Mouse (Mus musculus) neural tube, embryonic 11.5 days (tissue): ENCODE measurements around the gene Pes1. TPM values are rescaled to one million over a fixed set of nuclear protein-coding genes. Genes with fewer than 3 reads are reported as not detected.

Experiments
- polyA plus RNA-seq: library from polyadenylated mRNA; unstranded; fragments of >200 nt; fragmentation: Nextera tagmentation; extraction: Ambion mirVana; gene quantifications from 2 replicates; pipeline ENCODE4 v1.2.1, GENCODE M21; 2014

The Pes1 gene
- polyA plus RNA-seq, 1 experiment from 2014 or later, result 75.2 TPM

Other genes starting within 250 kb of the Pes1 start
- gene Osbp2, start 100.1 kb upstream of the Pes1 start, polyA plus RNA-seq, result 2.4 and 2.5 TPM in 2 replicates
- gene 4921536K21Rik, start 68.9 kb upstream of the Pes1 start, polyA plus RNA-seq, result 0.23 and 0.27 TPM in 2 replicates
- 20.2 and 21.2 TPM in 2 replicates for gene Dusp18, start 68.7 kb upstream of the Pes1 start, polyA plus RNA-seq
- gene Slc35e4, start 49.3 kb upstream of the Pes1 start, polyA plus RNA-seq, result 3.9 and 4.5 TPM in 2 replicates
- gene Tcn2, start 31.8 kb upstream of the Pes1 start, polyA plus RNA-seq, result 31.4 and 31.7 TPM in 2 replicates
- gene 4930556J24Rik, start 12.8 kb downstream of the Pes1 start, polyA plus RNA-seq, result 0.20 TPM in 1 of 2 replicates, not detected in the other
- 1.0 and 1.2 TPM in 2 replicates for gene Gal3st1, start 19.7 kb downstream of the Pes1 start, polyA plus RNA-seq
- not detected in 2 replicates for gene Sec14l4, start 67.5 kb downstream of the Pes1 start, polyA plus RNA-seq
- gene Sec14l3, start 100.9 kb downstream of the Pes1 start, polyA plus RNA-seq, result not detected in 2 replicates
- gene Mtfp1, start 131.5 kb downstream of the Pes1 start, polyA plus RNA-seq, result 5.9 and 6.7 TPM in 2 replicates
- 2.1 and 2.3 TPM in 2 replicates for gene Sec14l2, start 159.4 kb downstream of the Pes1 start, polyA plus RNA-seq
- 29.4 and 29.7 TPM in 2 replicates for gene Rnf215, start 171.2 kb downstream of the Pes1 start, polyA plus RNA-seq
- gene Ccdc157, start 196.3 kb downstream of the Pes1 start, polyA plus RNA-seq, result 3.3 and 4.0 TPM in 2 replicates
- gene Sf3a1, start 196.4 kb downstream of the Pes1 start, polyA plus RNA-seq, result 88.4 and 91.1 TPM in 2 replicates
- gene Tbc1d10a, start 222.8 kb downstream of the Pes1 start, polyA plus RNA-seq, result 20.5 and 22.1 TPM in 2 replicates